Mouse (Mus musculus): ENCODE data around the gene Ptprn2.

The Ptprn2 gene

GRCm38 (mm10) chr12:117274576-117274975 is 789.1 kb downstream of the Ptprn2 start:
- no peak for DNase-seq

DNA sequence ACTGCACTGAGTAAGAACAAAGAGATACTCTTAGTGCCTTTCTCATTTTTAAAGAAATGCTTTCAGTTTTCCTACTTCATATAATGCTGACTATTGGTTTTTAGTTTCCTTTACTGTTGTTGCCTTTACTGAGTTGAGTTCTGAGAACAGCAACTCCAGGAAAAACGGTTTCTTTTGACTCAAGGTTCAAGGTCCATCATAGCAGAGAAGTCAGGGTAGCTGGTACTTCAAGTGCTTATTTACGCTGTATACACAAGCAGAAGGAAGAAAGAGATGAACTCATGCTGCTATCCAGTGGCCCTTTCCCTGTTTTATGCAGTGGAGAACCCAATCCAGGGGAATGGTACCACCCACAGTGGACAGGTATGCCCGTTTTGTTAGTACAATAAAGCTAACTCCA is 795.3 kb downstream of the Ptprn2 start:
- no peak for DNase-seq

DNA sequence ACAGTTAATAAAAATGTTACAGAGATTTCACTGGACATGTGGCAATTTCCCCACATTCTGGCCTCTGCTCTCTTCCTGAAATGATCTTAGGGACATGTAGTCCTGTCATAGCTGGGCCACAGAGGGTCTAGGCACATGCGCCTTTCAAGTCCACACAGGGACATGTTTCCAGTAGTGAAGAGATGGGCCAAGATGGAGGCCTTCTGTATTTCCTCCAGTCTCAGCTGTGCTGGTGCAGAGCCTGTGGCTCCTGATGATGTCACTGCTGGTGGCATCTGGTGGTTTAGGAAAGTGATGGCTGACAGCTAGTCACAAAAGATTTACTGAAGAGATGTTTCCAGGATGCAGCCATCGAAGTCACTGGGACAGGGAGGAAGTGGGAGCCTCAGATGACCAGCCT is 797.1 kb downstream of the Ptprn2 start:
- DNase-seq = no peak

DNA sequence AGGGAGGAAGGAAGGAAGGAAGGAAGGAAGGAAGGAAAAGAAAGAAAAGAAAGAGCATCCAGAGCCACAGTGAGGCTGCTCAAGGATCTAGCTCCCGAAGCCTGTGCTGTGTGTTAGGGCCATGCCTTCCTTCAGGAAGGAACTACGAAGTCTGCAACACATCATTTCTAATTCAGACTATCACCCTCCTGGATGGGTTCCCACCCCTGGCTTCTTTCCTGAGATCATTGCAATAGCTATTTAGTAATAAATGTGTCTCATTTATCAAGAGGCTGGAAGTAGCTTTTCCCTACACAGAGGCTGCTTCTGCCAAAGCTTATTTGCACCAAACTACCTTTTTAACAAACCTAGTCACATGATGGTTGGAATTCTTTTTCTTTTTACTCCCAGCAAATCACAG is 801.9 kb downstream of the Ptprn2 start:
- no peak for DNase-seq

DNA sequence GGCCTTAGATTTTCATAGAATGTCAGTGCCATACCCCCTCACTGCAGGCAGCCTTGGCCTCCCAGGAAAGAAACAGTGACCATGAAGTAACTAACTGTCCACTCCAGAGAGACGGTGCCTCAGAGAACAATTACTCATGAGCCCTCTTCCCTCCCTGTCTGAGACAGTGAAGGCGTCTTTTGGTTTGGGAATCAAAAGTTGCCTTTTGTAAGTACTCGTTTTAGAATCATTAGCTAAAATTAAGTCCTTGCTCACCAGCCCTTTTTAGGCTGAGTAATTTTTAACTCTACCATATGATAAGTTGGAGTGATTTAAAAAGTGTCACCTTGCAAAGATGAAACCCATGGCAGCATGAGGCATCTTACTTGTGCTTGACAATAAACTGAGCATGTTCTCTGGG is 806.4 kb downstream of the Ptprn2 start:
- DNase-seq = no peak

GRCm38 (mm10) chr12:117296792-117297191 is 811.3 kb downstream of the Ptprn2 start:
- no peak for DNase-seq

GRCm38 (mm10) chr12:117299084-117299483 is 813.6 kb downstream of the Ptprn2 start:
- DNase-seq = no peak

- no peak for DNase-seq
Observed at GRCm38 (mm10) chr12:117304751-117305624, 819.5 kb downstream of the Ptprn2 start.

- no peak for DNase-seq
Observed at GRCm38 (mm10) chr12:117305625-117306105, 820.1 kb downstream of the Ptprn2 start.

GRCm38 (mm10) chr12:117312079-117312478 is 826.6 kb downstream of the Ptprn2 start:
- DNase-seq = no peak

DNA sequence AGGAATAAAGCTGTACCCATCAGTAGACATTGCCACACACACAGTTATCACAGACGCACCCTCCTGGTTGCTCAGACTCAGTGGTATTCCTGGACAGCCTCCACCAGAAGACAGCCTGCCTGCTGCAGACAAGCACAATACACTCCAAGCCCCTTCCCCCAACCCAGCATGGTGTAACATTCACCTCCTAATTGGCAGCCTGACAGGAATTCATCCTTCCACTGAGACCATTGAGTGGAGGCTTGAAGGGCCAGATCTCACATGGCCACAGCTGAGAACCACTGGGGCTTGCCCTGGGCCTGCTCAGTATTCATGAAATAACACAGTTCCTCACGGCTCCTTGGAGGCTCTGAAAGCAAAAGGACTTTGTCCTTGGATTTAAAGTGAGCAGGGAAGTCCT is 829.5 kb downstream of the Ptprn2 start:
- no peak for DNase-seq

GRCm38 (mm10) chr12:117315661-117316060 is 830.1 kb downstream of the Ptprn2 start:
- no peak for DNase-seq

GRCm38 (mm10) chr12:117318229-117318628 is 832.7 kb downstream of the Ptprn2 start:
- DNase-seq = no peak

DNA sequence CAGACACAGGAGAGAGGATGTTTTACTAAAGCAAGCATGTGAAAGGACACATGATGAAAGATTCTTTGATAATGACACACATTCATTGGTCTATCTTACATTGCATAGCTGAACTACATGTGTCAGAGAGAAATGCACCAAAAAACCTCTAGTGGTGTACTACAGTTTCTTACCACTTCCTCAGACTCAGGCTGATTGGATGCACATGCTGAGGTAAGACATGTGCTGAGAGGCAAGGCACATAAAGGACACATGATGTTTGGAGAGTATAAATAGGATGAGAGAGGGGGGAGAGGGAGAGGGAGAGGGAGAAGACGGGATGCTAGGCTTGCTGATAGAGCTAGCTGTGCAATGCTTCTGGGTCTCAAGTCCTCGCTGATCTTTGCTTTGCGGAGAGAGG is 837.5 kb downstream of the Ptprn2 start:
- no peak for DNase-seq

Measured in kidney, adult 8-10 months (tissue).